Mouse (Mus musculus) 416B (cell line): ENCODE measurements around the gene Surf2.
"Not testable (repeated sequence)": the region's sequence is repeated elsewhere in the genome, so short reads cannot be mapped to it uniquely, and the experiment has no call there.

ENCODE experiments used
- DNase-seq: peaks from one replicate; pipeline ENCODE4 v3.0.0; 2011; ENCODE audit warnings: low read depth

Gene Surf2

DNA sequence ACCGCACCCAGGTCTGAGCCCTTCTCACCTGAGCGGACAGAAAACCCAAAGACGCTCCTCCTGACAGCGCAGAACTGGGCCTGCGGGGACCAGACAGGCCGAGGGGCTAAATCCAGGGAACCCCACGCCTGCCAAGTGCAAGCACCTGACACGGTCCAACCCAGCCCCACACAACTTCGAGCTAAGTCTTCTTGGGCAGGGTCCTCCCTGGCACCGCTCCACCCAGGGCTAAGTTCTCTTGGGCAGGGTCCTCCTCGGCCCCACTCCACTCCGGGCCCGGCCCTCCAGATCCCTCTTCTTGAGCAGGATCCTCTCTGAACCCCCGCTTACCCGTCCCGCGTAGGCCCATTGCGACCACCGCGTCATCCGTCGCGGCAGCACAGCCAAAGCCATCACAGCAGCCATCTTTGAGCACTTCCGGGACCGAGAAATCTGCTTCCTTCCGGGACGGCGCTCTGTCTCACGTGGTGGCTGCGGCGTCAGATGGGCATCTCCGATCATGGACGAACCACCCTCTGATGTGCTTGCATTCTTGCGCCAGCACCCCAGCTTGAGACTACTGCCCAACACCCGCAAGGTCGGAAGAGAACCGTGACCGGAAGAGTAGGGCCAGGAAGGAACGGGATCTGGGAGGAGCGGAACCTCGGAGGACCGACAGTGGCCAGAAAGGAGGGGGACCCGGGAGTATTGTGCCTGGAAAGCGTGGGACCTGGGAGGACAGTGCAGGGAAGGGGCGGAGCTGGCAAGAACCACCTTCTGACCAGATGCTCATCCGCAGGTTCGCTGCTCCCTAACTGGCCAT, at the start of gene Surf2, which contains the start of gene Surf1:
TSS of gene Surf2 (plus strand) at position 441 of the 802 bp plus-strand sequence.
TSS of gene Surf1 (minus strand) at position 604 of the 802 bp plus-strand sequence.
- DNase-seq, result peak; percentile 83

DNA sequence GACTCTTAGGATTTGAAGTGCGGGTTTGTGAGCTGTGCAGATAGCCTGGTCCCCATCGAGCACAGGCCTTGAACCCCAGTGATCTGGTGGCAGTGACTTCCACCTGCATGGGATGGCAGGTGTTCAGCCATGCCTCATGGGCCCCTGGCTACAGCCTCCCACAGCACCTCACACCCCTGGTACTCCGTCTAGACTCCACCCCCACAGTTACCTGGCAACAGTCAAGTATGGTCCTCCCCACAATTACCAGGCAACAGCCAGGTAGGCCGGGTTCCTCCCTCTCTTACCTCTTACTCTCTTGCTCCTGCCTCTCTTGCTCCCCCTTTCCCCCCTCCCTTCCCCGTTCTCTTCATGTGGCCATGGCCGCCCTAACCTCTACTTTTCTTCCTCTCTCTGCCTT, 45.5 kb upstream of the Surf2 start:
- no peak for DNase-seq

DNA sequence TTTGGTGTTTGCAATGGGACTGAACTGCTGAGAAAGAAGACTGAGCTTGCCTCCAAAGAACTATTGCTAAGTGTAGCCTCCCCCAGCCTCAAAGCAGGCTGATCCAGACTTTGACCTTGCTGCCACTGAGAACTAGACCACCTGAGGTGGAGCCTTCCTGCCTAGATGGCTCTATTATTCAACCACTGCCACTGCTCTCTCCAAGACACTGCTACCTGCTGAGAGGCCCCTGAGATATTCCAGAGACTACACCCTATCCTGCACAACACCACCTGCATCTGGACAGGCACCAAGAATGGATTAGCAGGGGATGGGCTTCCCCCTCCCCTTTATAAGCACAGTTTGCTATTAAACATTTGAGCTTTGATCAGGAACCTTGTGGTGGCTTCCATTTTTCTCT, 37.6 kb upstream of the Surf2 start:
- DNase-seq, result no peak

DNA sequence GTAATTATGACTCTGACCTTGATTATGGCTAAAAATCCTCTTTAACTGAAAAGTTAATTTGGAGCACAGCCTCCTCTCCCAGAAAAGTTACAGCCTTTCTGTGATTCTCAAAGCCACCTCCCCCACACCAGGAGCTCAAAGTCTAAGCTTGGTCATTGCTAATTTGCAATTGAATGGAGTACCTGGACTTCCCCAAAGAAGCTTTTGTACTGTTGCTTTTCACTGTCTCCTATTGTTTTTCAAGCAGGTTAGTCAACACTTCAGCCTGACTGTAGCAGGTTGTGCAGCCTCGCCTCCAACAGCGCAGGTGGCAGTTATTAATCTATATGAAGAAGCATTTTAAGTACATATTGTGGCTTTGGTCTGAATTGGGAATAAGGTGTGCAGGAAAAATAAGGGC, 30.6 kb upstream of the Surf2 start:
- not testable (repeated sequence) for DNase-seq

DNA sequence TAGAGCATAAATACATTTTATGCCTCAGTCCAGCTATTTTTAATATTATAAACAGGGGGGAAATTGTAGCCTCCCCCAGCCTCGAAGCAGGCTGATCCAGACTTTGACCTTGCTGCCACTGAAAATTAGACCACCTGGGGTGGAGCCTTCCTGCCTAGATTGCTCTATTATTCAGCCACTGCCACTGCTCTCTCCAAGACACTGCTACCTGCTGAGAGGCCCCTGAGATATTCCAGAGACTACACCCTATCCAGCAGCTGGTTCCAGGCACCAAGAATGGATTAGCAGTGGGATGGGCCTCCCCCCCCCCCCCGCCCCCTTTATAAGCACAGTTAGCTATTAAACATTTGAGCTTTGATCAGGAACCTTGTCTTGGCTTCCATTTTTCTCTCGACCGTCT, 30.0 kb upstream of the Surf2 start:
- not testable (repeated sequence) for DNase-seq

DNA sequence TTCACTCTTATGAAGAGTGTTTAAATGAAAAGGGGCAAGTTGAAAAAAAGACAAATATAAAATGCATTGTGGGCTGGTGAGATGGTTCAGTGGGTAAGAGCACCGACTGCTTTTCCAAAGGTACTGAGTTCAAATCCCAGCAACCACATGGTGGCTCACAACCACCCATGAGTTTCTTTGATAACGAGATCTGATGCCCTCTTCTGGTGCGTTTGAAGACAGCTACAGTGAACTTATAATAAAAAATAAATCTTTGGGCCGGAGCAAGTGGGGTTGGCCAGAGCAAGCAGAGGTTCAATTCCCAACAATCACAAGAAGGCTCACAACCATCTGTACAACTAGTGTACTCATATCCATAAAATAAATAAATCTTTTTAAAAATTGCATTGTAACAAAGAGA, 20.3 kb upstream of the Surf2 start:
- no peak for DNase-seq

DNA sequence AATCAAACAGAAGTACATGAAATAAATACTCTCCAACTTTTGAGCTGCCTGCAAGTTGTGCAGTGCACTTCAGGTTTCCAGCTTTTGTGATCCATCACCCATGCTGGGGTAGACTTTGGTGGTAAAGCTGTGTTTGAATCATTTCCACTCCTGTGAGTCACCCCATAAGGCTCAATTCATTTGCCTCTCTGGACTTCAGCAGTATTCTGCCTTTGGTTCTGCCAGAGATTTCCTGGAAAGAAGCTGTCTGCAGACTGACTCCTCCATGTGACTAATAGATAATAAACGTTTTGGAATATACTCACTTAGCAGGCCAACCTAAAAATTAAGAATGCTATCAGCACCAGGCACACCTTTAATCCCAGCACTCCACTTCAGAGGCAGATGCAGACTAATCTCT, 15.4 kb upstream of the Surf2 start:
- DNase-seq, result peak; percentile 47

DNA sequence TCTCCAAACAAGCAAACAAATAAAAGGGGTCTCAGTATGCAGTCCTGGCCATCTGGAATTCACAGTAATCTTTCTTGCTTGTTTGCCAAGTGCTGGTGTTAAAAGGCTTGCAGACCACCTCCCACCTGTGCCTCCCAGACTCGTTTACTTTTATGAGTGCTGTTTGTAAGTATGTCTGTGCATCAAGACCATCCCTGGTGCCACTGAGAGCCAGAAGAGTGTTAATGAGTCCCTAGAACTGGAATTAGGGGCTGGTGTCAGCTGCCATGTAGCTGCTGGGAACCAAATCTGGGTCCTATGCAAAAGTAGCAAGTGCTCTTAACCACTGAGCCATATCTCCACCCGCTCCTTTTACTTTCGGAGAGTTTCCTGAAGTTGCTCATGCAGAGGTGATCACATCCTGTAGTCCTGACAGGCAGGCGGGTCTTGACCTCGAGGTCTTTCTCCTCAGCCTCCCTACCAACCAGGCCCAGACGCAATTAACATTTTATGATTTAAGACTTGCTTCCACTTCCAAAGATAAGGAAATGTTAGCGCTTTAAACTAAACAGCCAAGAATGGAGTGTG, 14.2 kb upstream of the Surf2 start:
- DNase-seq, result peak; percentile 52

DNA sequence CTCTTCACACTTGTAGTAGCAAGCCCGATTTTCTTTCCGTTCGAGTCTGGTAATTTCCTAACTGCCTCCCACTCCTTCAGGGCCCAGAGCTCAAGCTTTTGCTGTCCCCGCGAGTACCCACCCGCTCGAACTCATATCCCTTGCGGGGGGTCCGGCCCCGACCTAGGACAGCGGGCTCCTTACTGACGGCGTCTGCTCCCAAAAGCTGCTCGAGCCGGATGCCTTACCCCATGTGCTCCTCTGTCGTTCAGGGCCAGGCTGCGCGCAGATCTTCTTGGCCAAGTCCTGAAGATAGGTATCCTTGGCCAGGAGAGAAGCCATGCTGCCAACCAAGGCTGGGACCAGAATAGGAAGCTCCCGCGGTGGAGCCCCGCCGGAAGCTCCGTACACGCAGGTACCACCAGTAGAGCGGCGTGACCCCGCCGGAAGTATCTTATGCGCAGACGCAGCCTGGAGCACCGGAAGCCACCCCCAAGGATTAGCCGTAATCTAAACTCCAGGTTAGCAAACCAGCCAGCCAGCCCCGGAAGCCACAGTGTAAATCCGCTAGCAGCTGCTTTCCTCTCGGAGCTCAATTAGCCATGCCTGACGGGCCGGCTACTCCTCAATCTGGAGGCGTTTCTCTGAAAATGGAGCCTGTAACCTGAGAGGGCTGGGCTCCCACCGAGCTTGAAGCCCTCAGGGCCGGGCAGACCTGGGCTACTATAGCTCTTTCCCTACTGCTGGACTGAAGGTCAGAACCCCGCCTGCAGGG, 13.5 kb upstream of the Surf2 start, which contains the start of gene Surf6:
TSS of gene Surf6 (minus strand) at position 413 of the 754 bp plus-strand sequence.
- DNase-seq, result peak; percentile 98

DNA sequence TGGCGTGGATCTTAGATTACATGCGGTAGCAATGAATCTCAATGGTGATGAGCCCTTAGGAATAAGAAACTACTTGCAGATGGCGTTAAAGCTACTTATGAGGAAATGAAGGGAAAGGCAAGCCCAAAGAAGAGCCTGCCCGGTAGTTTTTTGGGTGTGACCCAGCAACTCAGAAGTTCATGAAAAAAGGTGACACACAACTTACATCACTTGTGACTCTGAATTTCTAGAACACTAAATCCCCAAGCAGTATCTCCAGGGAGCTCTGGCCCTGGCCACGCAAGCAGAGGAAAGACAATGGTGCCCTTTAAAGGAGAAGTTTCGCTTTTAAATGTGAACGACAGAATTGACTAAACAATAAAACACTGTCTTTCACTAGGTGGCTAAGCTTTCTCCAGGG, 12.9 kb upstream of the Surf2 start:
- no peak for DNase-seq

DNA sequence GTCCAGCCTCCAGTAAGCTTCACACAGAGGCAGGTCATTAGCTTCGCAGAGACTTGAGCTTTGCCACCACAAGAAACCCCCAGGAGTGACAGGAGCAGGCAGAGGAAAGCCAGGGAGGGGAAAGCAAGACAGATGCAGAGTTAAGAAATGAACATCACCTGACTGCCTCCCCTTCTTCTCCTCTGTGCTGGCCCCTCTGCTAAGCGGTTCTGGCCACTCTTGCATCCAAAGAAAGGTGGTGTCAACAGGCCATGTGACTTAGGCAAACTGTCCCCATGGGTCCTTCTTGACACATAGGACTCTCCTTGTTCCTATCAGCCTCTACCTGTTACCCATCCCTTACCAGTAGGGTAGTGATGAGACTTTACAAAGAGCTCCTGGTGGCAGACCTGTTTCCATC, 10.2 kb upstream of the Surf2 start:
- no peak for DNase-seq

DNA sequence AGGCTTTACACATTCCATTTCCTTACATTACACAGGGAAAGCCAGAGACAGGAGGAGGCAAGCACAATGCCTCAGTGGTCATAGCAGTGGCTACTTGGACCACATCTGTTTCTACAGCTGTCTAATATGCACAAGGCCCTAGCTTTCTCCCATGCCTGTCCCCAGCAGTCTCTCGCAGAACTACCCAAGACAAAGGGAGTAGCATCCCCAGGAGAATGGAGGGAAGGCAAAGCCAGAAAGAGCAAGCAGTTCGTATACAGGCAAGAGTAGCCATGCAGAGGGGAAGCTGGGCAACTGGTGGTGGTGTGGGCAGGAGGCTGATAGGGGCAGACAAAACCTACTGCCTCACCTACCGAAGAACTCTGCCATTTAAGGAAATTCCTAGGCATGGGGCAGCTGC, 9.7 kb upstream of the Surf2 start:
- no peak for DNase-seq

DNA sequence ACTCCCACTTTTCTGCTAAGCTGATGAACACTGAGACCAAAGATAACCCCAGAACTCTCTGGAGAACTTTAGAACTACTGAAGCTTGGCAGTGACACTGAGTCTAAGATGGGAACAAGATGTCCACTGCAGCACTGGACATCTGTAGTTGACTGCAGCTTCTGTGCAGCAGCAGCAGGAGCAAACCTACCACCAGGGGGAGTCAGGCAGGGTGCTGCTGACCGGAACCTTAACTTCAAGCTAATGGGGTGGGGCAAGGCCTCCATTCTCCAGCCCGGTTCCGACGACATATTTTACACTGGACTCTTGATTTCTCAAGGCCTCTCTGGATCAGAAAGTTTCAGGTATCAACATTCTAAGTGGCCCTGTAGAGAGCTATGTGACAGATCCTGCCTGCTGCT, 9.1 kb upstream of the Surf2 start:
- DNase-seq, result peak; percentile 68

DNA sequence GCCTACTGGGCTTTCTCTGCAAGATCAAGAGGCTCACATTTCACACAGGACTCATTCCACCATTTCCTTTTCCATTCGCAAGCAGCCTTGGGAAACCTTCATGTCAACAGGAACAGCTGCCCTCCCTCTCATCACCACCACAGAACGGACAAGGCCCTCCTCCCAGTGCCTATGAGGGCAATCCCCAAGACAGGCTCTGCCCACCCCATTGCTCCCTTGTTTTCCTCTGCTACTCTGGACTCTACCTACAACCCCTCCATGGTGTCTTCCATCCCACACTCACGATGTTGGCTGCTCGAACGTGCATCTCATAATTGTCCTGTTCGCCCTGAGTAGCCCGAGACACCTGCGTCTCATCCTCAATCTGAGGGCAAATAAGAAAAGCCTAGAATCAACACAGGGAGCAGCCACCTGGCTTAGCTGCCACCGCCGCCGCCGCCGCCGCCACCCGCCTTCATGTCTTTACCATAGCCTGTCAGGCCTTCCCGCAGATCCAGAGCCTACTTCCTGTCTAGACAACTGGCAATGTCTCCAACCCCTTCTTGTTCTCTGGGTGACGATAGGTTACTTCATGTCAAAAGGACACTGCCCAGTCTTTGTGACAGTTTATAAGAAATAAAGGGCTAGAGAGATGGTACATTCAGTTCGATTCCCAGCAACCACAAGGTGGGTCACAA, 7.3 kb upstream of the Surf2 start:
- peak; percentile 54 for DNase-seq

DNA sequence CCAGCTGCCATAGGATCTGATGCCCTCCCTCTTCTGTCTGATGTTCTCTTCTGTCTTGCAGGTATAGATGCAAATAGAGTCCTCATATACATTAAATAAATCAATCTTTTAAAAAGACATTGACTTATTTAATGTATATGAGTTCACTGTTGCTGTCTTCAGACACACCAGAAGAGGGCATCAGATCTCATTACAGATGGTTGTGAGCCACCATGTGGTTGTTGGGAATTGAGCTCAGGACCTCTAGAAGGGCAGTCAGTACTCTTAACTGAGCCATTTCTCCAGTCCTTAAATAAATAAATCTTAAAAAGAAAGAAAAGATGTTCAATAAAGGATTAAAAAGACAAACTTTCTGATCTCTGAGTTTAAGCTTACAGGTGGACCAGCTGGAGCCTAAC, 6.8 kb upstream of the Surf2 start:
- DNase-seq, result no peak

DNA sequence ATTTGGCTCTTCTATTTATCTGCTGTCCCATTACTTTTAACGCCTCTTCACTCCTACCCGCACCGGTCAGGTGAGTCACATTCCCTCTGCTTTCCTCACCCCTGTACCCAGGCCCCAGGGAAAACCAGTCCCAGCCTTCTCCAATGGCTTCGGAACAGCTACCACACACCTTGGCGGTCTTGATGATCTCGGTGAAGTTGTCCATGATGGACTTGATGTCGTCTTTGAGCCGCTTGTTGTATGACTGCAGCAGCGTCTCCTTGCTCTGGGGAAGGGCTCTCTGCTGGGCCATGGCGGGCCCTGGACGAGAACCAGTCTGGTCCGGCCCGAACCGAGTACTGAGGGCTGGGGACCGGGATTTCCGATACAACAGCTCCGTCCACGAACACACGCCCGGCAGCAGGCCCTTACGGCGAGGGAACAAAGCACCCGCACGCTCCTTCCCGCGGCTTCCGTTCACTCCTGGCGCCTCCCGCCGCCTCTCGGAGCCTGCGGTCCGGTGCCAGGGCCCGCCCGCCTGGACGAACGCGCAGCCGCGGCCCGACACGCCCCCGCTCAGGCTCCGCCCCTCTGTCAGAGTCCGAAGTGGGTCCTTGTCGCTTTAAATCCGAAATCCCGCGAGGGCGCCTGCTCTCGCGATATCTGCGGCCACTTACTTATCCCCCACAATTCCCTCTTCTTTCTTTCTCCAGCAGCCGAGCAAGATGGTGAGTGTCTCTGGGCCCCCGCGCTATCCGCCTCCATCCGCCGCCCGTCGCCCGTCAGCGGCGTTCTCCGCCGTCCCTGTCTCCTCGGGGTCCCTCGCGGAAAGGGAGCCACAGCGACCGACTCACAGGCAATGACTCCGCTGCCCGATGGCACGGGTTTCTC, 5.8 kb upstream of the Surf2 start, which contains the start of the genes Med22 and Rpl7a:
TSS of gene Med22 (minus strand) at position 554 of the 870 bp plus-strand sequence.
TSS of gene Rpl7a (plus strand) at position 641 of the 870 bp plus-strand sequence.
- DNase-seq, result peak; percentile 99

DNA sequence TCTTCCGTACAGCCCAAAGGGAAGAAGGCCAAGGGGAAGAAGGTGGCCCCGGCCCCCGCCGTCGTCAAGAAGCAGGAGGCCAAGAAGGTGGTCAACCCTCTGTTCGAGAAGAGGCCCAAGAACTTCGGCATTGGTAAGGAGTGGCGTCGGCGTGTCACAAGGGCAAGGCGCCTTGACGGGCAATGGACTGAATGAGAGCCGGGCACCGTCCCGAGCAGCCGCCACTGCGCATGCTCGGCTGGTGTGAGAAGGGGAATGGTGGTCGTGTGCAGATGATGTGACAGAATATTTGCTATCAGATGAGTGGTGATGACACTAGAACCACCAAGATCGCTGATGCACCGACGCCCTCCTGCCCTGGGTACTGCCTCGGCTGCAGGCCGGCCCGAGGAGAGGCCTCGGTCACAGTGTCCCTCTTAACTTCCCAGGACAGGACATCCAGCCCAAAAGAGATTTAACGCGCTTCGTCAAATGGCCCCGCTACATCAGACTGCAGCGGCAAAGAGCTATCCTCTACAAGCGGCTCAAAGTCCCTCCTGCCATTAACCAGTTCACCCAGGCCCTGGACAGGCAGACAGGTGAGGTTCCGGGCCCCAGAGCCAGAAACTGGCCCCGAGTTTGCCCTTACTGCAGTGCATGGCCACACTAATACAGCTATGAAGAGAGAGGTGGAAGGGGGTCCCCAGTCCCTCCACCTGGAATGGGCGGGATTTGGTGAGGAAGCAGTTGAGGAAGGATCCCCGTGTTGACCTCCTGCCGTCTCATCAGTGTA, 5.0 kb upstream of the Surf2 start:
- no peak for DNase-seq

DNA sequence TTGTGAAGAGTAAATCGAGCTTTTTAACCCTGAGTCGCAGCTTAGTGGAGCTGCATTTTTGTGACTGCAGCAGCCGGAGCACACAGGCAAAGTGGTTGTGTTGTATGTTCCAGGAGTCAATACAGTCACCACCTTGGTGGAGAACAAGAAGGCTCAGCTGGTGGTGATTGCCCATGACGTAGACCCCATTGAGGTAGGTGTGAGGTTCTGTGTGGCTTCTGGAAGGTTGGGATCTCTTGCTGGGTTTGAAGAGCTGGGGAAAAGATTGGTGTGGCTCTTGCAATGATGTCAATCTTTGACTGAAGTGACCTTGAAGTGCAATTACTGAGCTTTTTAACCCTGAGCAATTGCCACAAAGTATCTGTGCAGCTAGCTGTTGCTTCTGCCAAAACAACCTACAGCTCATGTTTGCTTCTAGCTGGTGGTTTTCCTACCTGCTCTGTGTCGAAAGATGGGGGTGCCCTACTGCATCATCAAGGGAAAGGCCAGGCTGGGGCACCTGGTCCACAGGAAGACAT, 3.9 kb upstream of the Surf2 start:
- DNase-seq, result no peak

DNA sequence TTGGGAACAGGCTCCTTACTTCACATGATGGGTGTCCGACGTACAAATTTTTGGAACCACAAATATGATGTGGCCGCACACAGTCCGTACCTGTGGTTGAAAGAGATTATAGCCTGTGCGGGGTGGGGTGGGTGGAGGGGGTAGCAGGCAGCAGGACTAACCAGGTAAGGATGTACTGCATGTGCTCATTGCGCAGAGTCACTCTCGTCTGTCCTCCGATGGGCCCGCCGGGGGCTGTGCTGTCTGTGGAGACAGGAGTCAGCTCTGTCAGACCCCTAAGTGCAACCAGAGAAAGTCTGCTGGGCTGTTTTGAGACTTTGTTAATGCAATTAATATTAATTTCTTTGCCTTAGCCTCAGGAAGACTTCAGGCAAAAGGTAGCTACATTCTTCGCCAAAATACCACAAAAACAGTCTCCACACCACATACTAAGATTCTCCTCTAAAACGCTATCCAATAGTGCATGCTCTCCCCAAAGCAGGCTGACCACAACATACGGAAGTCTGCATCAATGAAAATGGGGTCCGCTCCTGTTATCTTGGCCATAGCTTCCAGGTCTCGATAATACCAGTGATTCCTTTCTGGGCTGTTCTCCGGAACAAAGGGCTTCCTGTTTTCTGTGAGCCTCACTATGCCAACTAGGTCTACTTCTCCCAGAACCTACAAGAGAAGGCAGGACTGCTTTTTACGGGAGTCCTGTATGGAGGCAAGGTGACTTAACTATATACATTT, 2.6 kb upstream of the Surf2 start:
- DNase-seq, result no peak
